Mouse (Mus musculus) CH12.LX (cell line): ENCODE results near the gene Hapln3. TPM values are rescaled to one million over a fixed set of nuclear protein-coding genes. Genes with fewer than 3 reads are reported as not detected.

Experiments
- DNase-seq: peaks from one replicate; pipeline ENCODE4 v3.0.0-alpha.2; 2013; ENCODE audit errors: extremely low read depth
- H3K27ac ChIP-seq: 2 replicates; pipeline ENCODE4 v1.5.1; 2012; ENCODE audit warnings: low read depth, mild to moderate bottlenecking, control low read depth, moderate library complexity; ENCODE audit not compliant: insufficient read depth
- H3K27me3 ChIP-seq: replicated peaks from 2 replicates; pipeline ENCODE3; 2012; ENCODE audit warnings: inconsistent platforms
- H3K36me3 ChIP-seq, 2 experiments: replicated peaks in 1 of 2; 2 replicates each; pipeline versions ENCODE3 to v1.6.1; 2012; ENCODE audit warnings: inconsistent platforms in 1 of 2, low read length in 1 of 2, mild to moderate bottlenecking in 1 of 2, mixed read lengths in 1 of 2, moderate library complexity in 1 of 2; ENCODE audit not compliant: control insufficient read depth in 1 of 2, insufficient read depth in 1 of 2
- H3K4me1 ChIP-seq, 2 experiments: 2 replicates each; pipeline ENCODE4 v1.6.1; 2012; ENCODE audit warnings: inconsistent platforms in 1 of 2, moderate library complexity in 1 of 2; ENCODE audit not compliant: insufficient read depth in 2 of 2, control insufficient read depth in 1 of 2
- H3K4me2 ChIP-seq: 2 replicates; pipeline ENCODE4 v1.6.1; 2012; ENCODE audit warnings: low read depth, mild to moderate bottlenecking, control low read depth; ENCODE audit not compliant: poor library complexity, insufficient read depth, severe bottlenecking
- H3K4me3 ChIP-seq, 3 experiments: fragments of 150-350 bp in 1 of 3; sonication (generic) in 1 of 3; replicated peaks in 1 of 3; 2 replicates each; pipeline versions ENCODE3 to v1.5.1; 2011 to 2012; ENCODE audit warnings: low read depth in 2 of 3, low read length in 2 of 3, mild to moderate bottlenecking in 2 of 3, moderate library complexity in 2 of 3, control low read depth in 1 of 3, improper control_type of control experiment in 1 of 3, inconsistent platforms in 1 of 3, mixed read lengths in 1 of 3; ENCODE audit not compliant: poor library complexity in 1 of 3
- H3K79me2 ChIP-seq: replicated peaks from 2 replicates; pipeline ENCODE4 v1.6.1; 2012; ENCODE audit warnings: mild to moderate bottlenecking, moderate library complexity; ENCODE audit not compliant: control insufficient read depth, poor library complexity, insufficient read depth, severe bottlenecking; ENCODE audit errors: extremely low read depth
- H3K9ac ChIP-seq: 2 replicates; pipeline ENCODE4 v1.6.1; 2012; ENCODE audit warnings: low read depth, mild to moderate bottlenecking, control low read depth, moderate library complexity; ENCODE audit not compliant: insufficient read depth
- H3K9me3 ChIP-seq: replicated peaks from 2 replicates; pipeline ENCODE3; 2012; ENCODE audit warnings: low read length, inconsistent platforms, mixed read lengths
- BHLHE40 ChIP-seq: IDR thresholded peaks from 2 replicates; pipeline ENCODE4 v1.6.1; 2011; ENCODE audit warnings: mild to moderate bottlenecking, low read depth, low read length, improper control_type of control experiment
- CHD1 ChIP-seq: IDR thresholded peaks from 2 replicates; pipeline ENCODE4 v1.6.1; 2012; ENCODE audit warnings: low read depth, low read length, improper control_type of control experiment, inconsistent platforms
- CHD2 ChIP-seq: IDR thresholded peaks from 2 replicates; pipeline ENCODE4 v1.6.1; 2011; ENCODE audit warnings: low read length, improper control_type of control experiment
- E2F4 ChIP-seq: IDR thresholded peaks from 2 replicates; pipeline ENCODE4 v1.6.1; 2011; ENCODE audit warnings: low read depth, low read length, improper control_type of control experiment; ENCODE audit not compliant: insufficient replicate concordance
- ELF1 ChIP-seq: IDR thresholded peaks from 2 replicates; pipeline ENCODE4 v1.6.1; 2014; ENCODE audit warnings: low read depth, mild to moderate bottlenecking, inconsistent platforms, low read length, improper control_type of control experiment
- GABPA ChIP-seq: IDR thresholded peaks from 2 replicates; pipeline ENCODE4 v1.6.1; 2012; ENCODE audit warnings: low read depth, low read length, improper control_type of control experiment, inconsistent platforms; ENCODE audit not compliant: insufficient replicate concordance
- HCFC1 ChIP-seq: IDR thresholded peaks from 2 replicates; pipeline ENCODE4 v1.6.1; 2012; ENCODE audit warnings: low read depth, mild to moderate bottlenecking, inconsistent platforms, low read length, improper control_type of control experiment
- IRF4 ChIP-seq: IDR thresholded peaks from 2 replicates; pipeline ENCODE4 v1.6.1; 2014; ENCODE audit warnings: low read depth, mild to moderate bottlenecking, inconsistent platforms, low read length, improper control_type of control experiment
- JUND ChIP-seq: conservative IDR thresholded peaks from 2 replicates; pipeline ENCODE4 v1.6.1; 2011; ENCODE audit warnings: low read depth, low read length, improper control_type of control experiment
- MEF2A ChIP-seq: IDR thresholded peaks from 2 replicates; pipeline ENCODE4 v1.6.1; 2014; ENCODE audit warnings: low read depth, mild to moderate bottlenecking, inconsistent platforms, low read length, improper control_type of control experiment, borderline replicate concordance
- MXI1 ChIP-seq: IDR thresholded peaks from 2 replicates; pipeline ENCODE4 v1.6.1; 2011; ENCODE audit warnings: mild to moderate bottlenecking, low read depth, low read length, improper control_type of control experiment
- MYC ChIP-seq: IDR thresholded peaks from 2 replicates; pipeline ENCODE4 v1.6.1; 2011; ENCODE audit warnings: low read depth, mild to moderate bottlenecking, improper control_type of control experiment, low read length
- NELFE ChIP-seq: IDR thresholded peaks from 2 replicates; pipeline ENCODE4 v1.6.1; 2011; ENCODE audit warnings: low read depth, low read length, improper control_type of control experiment
- POLR2A ChIP-seq: IDR thresholded peaks from 2 replicates; pipeline ENCODE4 v1.6.1; 2011; ENCODE audit warnings: low read depth, mild to moderate bottlenecking, improper control_type of control experiment, low read length
- POLR2AphosphoS2 ChIP-seq: IDR thresholded peaks from 2 replicates; pipeline ENCODE4 v1.6.1; 2011; ENCODE audit warnings: low read depth, low read length, improper control_type of control experiment
- RAD21 ChIP-seq: IDR thresholded peaks from 2 replicates; pipeline ENCODE4 v1.6.1; 2011; ENCODE audit warnings: low read depth, mild to moderate bottlenecking, low read length, improper control_type of control experiment, moderate library complexity
- RCOR1 ChIP-seq: conservative IDR thresholded peaks from 2 replicates; pipeline ENCODE4 v1.6.1; 2012; ENCODE audit warnings: low read depth, mild to moderate bottlenecking, inconsistent platforms, low read length, improper control_type of control experiment
- SMC3 ChIP-seq: IDR thresholded peaks from 2 replicates; pipeline ENCODE4 v1.6.1; 2011; ENCODE audit warnings: low read depth, low read length, improper control_type of control experiment
- TCF12 ChIP-seq: IDR thresholded peaks from 2 replicates; pipeline ENCODE4 v1.6.1; 2014; ENCODE audit warnings: low read depth, mild to moderate bottlenecking, inconsistent platforms, low read length, improper control_type of control experiment
- USF1 ChIP-seq: IDR thresholded peaks from 2 replicates; pipeline ENCODE4 v1.6.1; 2014; ENCODE audit warnings: low read depth, mild to moderate bottlenecking, inconsistent platforms, low read length, improper control_type of control experiment
- USF2 ChIP-seq: conservative IDR thresholded peaks from 2 replicates; pipeline ENCODE4 v1.6.1; 2011; ENCODE audit warnings: low read depth, low read length, improper control_type of control experiment
- ZKSCAN1 ChIP-seq: IDR thresholded peaks from 2 replicates; pipeline ENCODE4 v1.6.1; 2012; ENCODE audit warnings: low read depth, inconsistent platforms, low read length, improper control_type of control experiment, borderline replicate concordance
- ZMIZ1 ChIP-seq: IDR thresholded peaks from 2 replicates; pipeline ENCODE4 v1.6.1; 2012; ENCODE audit warnings: low read depth, mild to moderate bottlenecking, inconsistent platforms, low read length, improper control_type of control experiment
- ZNF384 ChIP-seq: IDR thresholded peaks from 2 replicates; pipeline ENCODE4 v1.6.1; 2012; ENCODE audit warnings: low read depth, low read length, improper control_type of control experiment, inconsistent platforms
- dilution Hi-C: fragments of 300-500 bp; cut with MboI; formaldehyde crosslinking; loops from 2 replicates; pipeline ENCODE4 v1.14.3; 2020; ENCODE audit warnings: low sequenced_read_pairs; ENCODE audit not compliant: extremely low pct_unique_long_range_greater_than_20kb, extremely low pct_ligation_motif_present
- in situ Hi-C: fragments of 300-500 bp; cut with MboI; formaldehyde crosslinking; loops from 3 replicates; pipeline ENCODE4 v1.14.3; 2019; ENCODE audit warnings: low sequenced_read_pairs, low pct_ligation_motif_present, low pct_unique_long_range_greater_than_20kb, mixed read lengths
- polyA plus RNA-seq: library from polyadenylated mRNA; unstranded; fragments of >175 nt; gene quantifications from 2 replicates; pipeline ENCODE4 v1.2.1, GENCODE M21; 2012; ENCODE audit warnings: low read depth; ENCODE audit not compliant: insufficient read length
- total RNA-seq, 2 experiments: library from RNA; depleted of rRNA; stranded (reverse); fragments of 300-350 nt in 1 of 2; fragments of >200 nt in 1 of 2; gene quantifications; 2 replicates each; pipeline ENCODE4 v1.2.3; 2012 to 2014

The Hapln3 gene
- total and polyA plus RNA-seq, 3 experiments, result not detected

DNA sequence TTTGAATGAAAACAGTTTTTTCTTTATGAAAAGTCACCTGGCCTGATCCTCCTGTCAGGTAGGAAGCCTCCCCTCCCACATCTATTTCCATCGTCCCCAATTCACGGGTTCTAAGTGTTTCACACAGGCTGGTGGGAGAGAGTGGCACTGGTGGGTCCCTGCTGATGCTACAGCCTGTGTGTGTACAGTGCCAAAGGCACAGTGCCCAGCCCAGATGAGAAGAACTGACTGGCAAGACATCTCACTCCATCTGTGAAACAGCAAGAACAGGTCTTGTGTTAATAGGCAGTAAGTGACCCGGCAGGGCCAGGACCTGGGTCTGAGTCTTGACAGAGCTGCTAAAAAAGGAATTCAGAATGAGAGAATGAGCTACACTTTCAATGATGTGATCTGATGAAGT, 51.6 kb downstream of the Hapln3 start:
- no peaks in the 10 kb centered on the region for H3K79me2 ChIP-seq
- TF ChIP-seq MXI1, result no peak
- TF ChIP-seq POLR2A, result no peak
- no peak for TF ChIP-seq ZNF384
- no peak for TF ChIP-seq E2F4
- no peak for TF ChIP-seq RCOR1
- no peak for TF ChIP-seq ZKSCAN1
- no peak for TF ChIP-seq HCFC1
- TF ChIP-seq SMC3, result no peak
- TF ChIP-seq CHD1, result no peak
- TF ChIP-seq GABPA, result no peak
- no peak for TF ChIP-seq MEF2A
- TF ChIP-seq, all 38 proteins: peak for 0
- Histone ChIP-seq H3K27ac (no peak overlapping the region), H3K4me3 (no peak overlapping the region), H3K4me2 (no peak overlapping the region), H3K9me3 (no peaks in the 10 kb centered on the region), H3K4me1 (no peaks in the 10 kb centered on the region), H3K27me3 (peaks cover 93% of the 10 kb centered on the region), H3K36me3 (no peaks in the 10 kb centered on the region), H3K9ac (no peak overlapping the region)
- dilution Hi-C loops (no loop called here), in situ Hi-C loops (loop anchor here (25.0 kb wide), 1 partner anchor 292 kb away; the partner anchor contains the start of genes Mrpl46 and Mrps11)
- no peak for DNase-seq

DNA sequence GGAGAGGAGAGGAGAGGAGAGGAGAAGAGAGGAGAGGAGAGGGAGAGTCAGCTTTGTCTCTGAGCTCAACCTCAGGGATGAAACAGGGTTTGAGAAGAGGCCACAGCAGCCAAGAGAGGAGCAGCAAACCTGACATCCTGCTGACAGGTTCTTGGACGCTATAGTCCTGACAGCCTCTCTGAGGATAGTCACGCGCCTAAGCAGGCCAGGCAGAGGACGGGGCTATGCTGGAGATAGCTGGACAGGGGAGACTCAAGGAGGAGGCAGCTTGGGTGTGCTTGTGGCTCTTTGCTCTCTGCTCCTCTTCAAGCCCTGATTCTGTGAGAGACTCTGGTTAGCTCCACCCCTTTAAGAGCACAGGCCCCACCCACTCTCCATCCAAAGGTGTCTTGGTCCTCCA, 62.6 kb downstream of the Hapln3 start:
- no peak overlapping the region for H3K4me2 ChIP-seq
- in situ Hi-C loops, result no loop called here
- H3K27me3 ChIP-seq, result peaks cover 92% of the 10 kb centered on the region
- dilution Hi-C loops, result no loop called here
- no peaks in the 10 kb centered on the region for H3K36me3 ChIP-seq
- no peak for DNase-seq
- TF ChIP-seq ZMIZ1, result no peak
- TF ChIP-seq USF2, result no peak
- TF ChIP-seq JUND, result no peak
- no peak for TF ChIP-seq ZKSCAN1
- no peak for TF ChIP-seq RAD21
- no peak for TF ChIP-seq IRF4
- no peak for TF ChIP-seq NELFE
- TF ChIP-seq USF1, result no peak
- no peak for TF ChIP-seq ZNF384
- no peak for TF ChIP-seq BHLHE40
- no peak for TF ChIP-seq CHD1
- TF ChIP-seq GABPA, result no peak
- no peak for TF ChIP-seq CHD2
- TF ChIP-seq MYC, result no peak
- no peak for TF ChIP-seq SMC3
- TF ChIP-seq POLR2AphosphoS2, result no peak
- no peak for TF ChIP-seq ELF1
- TF ChIP-seq TCF12, result no peak
- TF ChIP-seq, all 38 proteins: peak for 0
- H3K9ac ChIP-seq, result no peak overlapping the region
- H3K9me3 ChIP-seq, result peaks cover under 1% of the 10 kb centered on the region
- H3K4me1 ChIP-seq, result no peaks in the 10 kb centered on the region
- no peaks in the 10 kb centered on the region for H3K79me2 ChIP-seq
- H3K27ac ChIP-seq, result no peak overlapping the region
- no peak overlapping the region for H3K4me3 ChIP-seq
